Mouse (Mus musculus) heart, embryonic 12.5 days (tissue): ENCODE measurements at regions not wholly inside any gene's neighbourhood (a gene's known extent, or its start where the extent isn't known, plus 50 kb on each side); places are given as distances from the start of the nearest gene placed in this dataset.

Experiments used
- ATAC-seq: fragments of 200-750 bp; cut with Nextera tagmentation; 2 replicates; pipeline ENCODE4 v1.8.0; 2017; ENCODE audit warnings: moderate TSS enrichment, moderate library complexity; ENCODE audit not compliant: insufficient number of reproducible peaks, low FRiP score
- H3K27ac ChIP-seq: fragments of 300-500 bp; sonication (generic); 2 replicates; pipeline ENCODE4 v1.5.1; 2016; ENCODE audit warnings: mild to moderate bottlenecking, moderate library complexity; ENCODE audit not compliant: poor library complexity, severe bottlenecking
- H3K27me3 ChIP-seq: fragments of 300-500 bp; sonication (generic); replicated peaks from 2 replicates; pipeline ENCODE4 v1.6.1; 2016; ENCODE audit warnings: mild to moderate bottlenecking, moderate library complexity
- H3K36me3 ChIP-seq: fragments of 300-500 bp; sonication (generic); 2 replicates; pipeline ENCODE4 v1.6.1; 2016; ENCODE audit warnings: mild to moderate bottlenecking, moderate library complexity
- H3K4me1 ChIP-seq: fragments of 300-500 bp; sonication (generic); replicated peaks from 2 replicates; pipeline ENCODE4 v1.6.1; 2016; ENCODE audit warnings: mild to moderate bottlenecking
- H3K4me2 ChIP-seq: fragments of 300-500 bp; sonication (generic); 2 replicates; pipeline ENCODE4 v1.6.1; 2016; ENCODE audit warnings: mild to moderate bottlenecking, moderate library complexity
- H3K4me3 ChIP-seq: fragments of 300-500 bp; sonication (generic); 2 replicates; pipeline ENCODE4 v1.5.1; 2016; ENCODE audit warnings: mild to moderate bottlenecking
- H3K9ac ChIP-seq: fragments of 300-500 bp; sonication (generic); 2 replicates; pipeline ENCODE4 v1.6.1; 2016; ENCODE audit warnings: mild to moderate bottlenecking, moderate library complexity
- H3K9me3 ChIP-seq: fragments of 300-500 bp; sonication (generic); replicated peaks from 2 replicates; pipeline ENCODE4 v1.6.1; 2016; ENCODE audit warnings: mild to moderate bottlenecking, moderate library complexity
- WGBS: fragments of 180-500 bp; shearing (Covaris S2); methylation state at CpG from one replicate; pipeline ENCODE4 v1.1.7; 2016; 5-methylcytosine and 5-hydroxymethylcytosine counted together

DNA sequence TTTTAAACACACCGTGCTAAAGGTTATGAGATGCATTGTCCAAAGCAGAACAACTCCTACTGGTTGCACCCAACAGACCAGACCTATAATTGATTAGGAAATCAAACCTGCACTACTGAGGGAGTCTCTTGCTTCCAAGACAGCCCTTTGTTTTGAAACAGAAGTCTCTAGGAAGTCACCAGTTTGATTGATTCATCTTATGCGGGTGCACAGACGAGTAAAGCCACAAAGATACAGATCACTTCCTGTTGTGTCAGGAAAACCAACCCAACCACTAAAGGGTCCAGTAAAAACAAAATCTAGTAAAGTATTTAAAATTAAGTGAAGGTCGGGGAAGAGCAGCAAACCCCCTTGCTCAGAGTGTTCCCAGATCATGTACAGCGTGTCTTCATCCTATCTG, 58.3 kb upstream of the N6amt1 start:
- no peaks in the 10 kb centered on the region for H3K9me3 ChIP-seq
- no peak overlapping the region for H3K4me2 ChIP-seq
- WGBS, result 74% methylated on average over 5 of the region's 5 CpGs
- ATAC-seq, result no peak
- H3K9ac ChIP-seq, result no peak overlapping the region
- no peaks in the 10 kb centered on the region for H3K4me1 ChIP-seq
- no peaks in the 10 kb centered on the region for H3K36me3 ChIP-seq
- no peaks in the 10 kb centered on the region for H3K27me3 ChIP-seq
- no peak overlapping the region for H3K4me3 ChIP-seq
- H3K27ac ChIP-seq, result no peak overlapping the region

DNA sequence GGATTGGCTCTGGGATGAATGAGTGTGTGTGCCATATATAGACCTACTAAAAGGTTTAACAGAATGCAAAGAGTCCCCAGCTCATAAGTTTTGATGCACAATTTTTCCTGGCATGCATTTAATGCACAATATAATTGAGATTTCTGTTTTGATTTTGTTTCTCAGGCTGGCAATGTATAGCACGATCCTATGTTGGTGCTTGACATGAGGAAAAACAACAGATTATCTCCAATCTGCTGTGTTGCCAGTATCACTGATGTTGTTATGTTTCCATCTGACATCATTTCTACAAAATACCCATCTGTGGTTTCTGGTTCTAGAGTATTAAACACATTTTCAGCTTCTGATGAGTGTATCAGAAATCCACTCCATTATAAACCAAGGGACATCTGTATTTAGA, 61.2 kb upstream of the N6amt1 start:
- Histone ChIP-seq H3K9ac (no peak overlapping the region), H3K4me3 (no peak overlapping the region), H3K27me3 (no peaks in the 10 kb centered on the region), H3K4me2 (no peak overlapping the region), H3K36me3 (no peaks in the 10 kb centered on the region), H3K4me1 (no peaks in the 10 kb centered on the region), H3K9me3 (no peaks in the 10 kb centered on the region), H3K27ac (no peak overlapping the region)
- ATAC-seq, result no peak
- WGBS, result 76% methylated on average over 1 of the region's 1 CpGs

DNA sequence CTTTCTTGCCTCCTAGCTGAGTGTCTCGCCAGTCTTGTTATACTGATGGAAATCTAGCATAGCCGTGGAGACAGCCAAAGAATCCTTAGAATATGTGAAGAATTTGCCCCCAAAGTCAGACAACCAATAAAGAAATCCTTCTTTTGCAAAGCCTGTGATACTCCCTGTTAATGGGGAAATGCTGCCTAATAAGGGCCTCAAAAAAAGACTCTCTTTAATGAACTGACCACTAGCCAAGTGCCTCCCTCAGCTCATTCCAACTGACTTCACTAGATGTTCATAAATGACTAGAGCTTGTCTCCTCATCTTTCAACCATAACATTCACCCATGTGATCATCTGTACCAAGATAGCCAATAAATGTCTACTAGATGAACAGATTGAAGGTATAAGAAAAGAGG, 62.3 kb upstream of the N6amt1 start:
- H3K36me3 ChIP-seq, result no peaks in the 10 kb centered on the region
- ATAC-seq, result no peak
- no peak overlapping the region for H3K27ac ChIP-seq
- H3K27me3 ChIP-seq, result no peaks in the 10 kb centered on the region
- no peak overlapping the region for H3K4me3 ChIP-seq
- 74% methylated on average over 2 of the region's 2 CpGs for WGBS
- H3K4me2 ChIP-seq, result no peak overlapping the region
- no peaks in the 10 kb centered on the region for H3K4me1 ChIP-seq
- H3K9me3 ChIP-seq, result no peaks in the 10 kb centered on the region
- no peak overlapping the region for H3K9ac ChIP-seq

DNA sequence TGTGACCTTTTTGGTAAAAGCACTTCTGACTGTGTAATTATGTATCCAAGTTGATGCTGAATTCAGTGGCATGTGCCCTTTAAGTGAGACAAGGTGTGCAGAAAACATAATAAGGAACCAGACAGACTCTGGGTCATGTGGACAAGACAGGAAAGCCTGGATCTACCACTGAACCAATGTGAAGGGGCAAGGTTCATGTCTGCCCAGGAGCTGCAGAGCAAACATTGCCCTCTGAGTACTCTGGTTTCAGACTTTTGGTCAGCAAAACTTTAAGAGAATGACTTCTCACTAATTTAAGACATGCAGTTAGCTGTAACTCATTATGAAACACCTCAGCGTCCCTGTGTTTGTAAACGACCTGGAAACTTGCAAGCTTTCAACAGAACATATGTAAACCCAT, 68.3 kb upstream of the N6amt1 start:
- 75% methylated on average over 2 of the region's 2 CpGs for WGBS
- H3K9ac ChIP-seq, result no peak overlapping the region
- no peak overlapping the region for H3K4me2 ChIP-seq
- no peaks in the 10 kb centered on the region for H3K36me3 ChIP-seq
- 0 out of 2 replicates have a peak, but pooled peaks cover 5% of the 10 kb centered on the region for H3K9me3 ChIP-seq
- H3K27me3 ChIP-seq, result no peaks in the 10 kb centered on the region
- no peaks in the 10 kb centered on the region for H3K4me1 ChIP-seq
- ATAC-seq, result no peak
- H3K4me3 ChIP-seq, result no peak overlapping the region
- H3K27ac ChIP-seq, result no peak overlapping the region

DNA sequence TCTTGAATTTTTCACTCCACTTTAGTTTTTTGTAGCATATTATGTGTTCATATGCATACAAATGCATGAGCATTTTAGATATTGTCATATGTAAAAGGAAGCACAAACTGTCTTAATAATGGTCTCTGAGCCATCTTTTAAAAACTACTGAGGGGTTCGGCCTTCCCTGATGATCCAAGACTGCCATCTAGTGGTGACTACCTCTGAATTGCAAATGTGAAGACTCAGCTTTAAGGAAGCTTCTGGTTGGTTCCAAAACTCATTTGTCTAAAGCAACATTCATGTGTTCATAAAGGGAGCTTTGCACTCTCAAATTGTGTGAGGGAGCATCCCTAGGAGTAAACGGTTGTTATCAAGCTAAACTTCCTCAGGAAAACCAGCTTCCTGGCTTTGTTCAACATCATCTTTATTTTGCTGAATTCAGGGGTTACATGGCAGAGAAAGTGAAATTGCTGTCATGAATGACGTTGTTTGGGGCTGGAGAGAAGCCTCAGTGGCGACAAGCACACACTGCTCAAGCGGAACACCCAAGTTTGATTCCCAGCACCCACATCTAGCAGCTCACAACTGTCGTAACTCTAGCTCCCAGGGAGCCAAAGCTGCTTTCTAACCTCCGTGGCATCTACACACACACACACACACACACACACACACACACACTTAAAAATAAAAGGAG, 69.0 kb upstream of the N6amt1 start:
- H3K9me3 ChIP-seq, result 0 out of 2 replicates have a peak, but pooled peaks cover 5% of the 10 kb centered on the region
- H3K4me2 ChIP-seq, result no peak overlapping the region
- H3K4me1 ChIP-seq, result no peaks in the 10 kb centered on the region
- H3K27ac ChIP-seq, result no peak overlapping the region
- no peak overlapping the region for H3K9ac ChIP-seq
- no peak overlapping the region for H3K4me3 ChIP-seq
- peak; percentile 36; the same call in 1 of the 2 replicates for ATAC-seq
- 43% methylated on average over 7 of the region's 7 CpGs for WGBS
- no peaks in the 10 kb centered on the region for H3K27me3 ChIP-seq
- no peaks in the 10 kb centered on the region for H3K36me3 ChIP-seq

DNA sequence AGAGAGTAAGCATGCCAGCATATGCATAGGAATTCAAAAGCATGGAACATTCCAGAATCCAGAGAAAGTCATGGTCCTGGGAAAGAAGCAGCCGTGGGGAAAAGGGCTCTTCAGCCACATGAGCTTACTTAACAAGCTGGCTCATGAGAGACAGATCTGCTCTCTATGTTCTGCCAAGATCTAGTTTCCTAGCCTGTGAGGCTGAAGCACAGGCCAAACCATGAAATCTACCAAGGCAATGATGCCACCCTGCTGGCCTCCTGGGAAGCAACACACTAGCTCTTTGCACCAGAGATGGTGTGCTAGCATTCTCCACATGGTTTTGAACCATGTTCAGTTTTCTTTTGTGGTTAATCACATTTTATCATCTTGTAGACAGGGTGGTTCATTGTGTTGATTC, 75.5 kb upstream of the N6amt1 start:
- WGBS, result 65% methylated on average over 1 of the region's 1 CpGs
- no peak overlapping the region for H3K4me2 ChIP-seq
- H3K27ac ChIP-seq, result no peak overlapping the region
- no peaks in the 10 kb centered on the region for H3K36me3 ChIP-seq
- H3K4me3 ChIP-seq, result no peak overlapping the region
- no peak overlapping the region for H3K9ac ChIP-seq
- no peaks in the 10 kb centered on the region for H3K4me1 ChIP-seq
- 0 out of 2 replicates have a peak, but pooled peaks cover 5% of the 10 kb centered on the region for H3K9me3 ChIP-seq
- H3K27me3 ChIP-seq, result no peaks in the 10 kb centered on the region
- no peak for ATAC-seq

DNA sequence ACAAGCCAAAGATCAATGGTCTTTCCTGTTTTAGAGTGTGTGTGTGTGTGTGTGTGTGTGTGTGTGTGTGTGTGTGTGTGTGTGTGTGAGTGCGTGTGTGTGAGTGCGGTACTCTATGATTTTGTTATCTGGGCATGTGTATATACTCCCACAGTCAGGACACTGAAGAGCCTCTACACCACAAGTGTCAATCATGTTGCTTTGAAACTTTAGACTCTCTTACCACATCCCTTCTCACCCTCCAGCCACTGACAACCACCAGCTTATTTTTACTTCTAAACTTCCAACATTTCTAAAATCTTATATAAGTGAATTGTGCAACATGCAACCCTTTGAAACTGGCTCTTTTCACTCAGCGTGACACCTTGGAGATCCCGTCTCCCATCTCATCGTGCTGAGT, 81.6 kb upstream of the N6amt1 start:
- H3K27me3 ChIP-seq, result no peaks in the 10 kb centered on the region
- no peaks in the 10 kb centered on the region for H3K36me3 ChIP-seq
- no peak overlapping the region for H3K4me3 ChIP-seq
- no peaks in the 10 kb centered on the region for H3K9me3 ChIP-seq
- no peak overlapping the region for H3K4me2 ChIP-seq
- H3K27ac ChIP-seq, result no peak overlapping the region
- ATAC-seq, result no peak
- H3K9ac ChIP-seq, result no peak overlapping the region
- peaks cover 8% of the 10 kb centered on the region for H3K4me1 ChIP-seq
- 79% methylated on average over 5 of the region's 5 CpGs for WGBS

DNA sequence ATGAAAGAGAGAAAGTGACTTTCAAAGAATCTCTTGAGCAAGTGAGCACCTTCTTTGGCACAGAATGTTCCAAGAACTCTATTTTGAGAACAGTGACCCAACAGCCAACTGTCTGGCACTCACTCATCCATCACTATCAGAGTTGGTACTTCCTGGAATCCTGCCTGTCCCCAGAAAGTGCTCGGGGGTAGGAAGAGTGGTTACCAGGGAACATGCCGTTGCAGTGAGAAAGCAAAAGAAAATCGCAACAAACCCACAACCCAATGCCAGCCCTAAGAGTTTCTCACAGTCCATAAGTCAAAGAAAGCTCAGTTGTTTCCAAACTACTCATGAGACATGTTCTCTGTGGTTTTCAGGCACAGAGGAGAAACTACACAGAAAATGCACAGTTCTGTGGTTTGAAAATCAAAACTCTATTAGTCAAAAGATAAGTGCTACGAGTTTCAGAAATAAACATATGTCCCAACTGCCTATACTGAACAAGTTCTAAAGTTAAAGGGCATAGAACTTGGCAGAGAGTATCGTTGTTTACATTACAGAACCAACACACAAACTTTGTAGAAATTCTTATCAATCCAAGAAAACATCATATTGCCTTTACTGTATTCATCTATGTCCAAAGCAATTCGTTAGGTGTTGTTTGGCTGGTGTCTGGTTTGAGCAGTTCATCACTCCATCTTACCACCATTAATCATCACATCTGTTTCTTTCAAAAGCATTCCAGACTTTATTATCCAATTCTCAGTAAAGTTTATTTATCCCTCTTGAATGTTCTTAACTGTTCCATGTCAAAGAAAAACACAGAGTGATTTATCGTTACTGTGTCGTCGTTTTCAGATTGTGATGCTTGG, 85.8 kb upstream of the N6amt1 start:
- WGBS, result 64% methylated on average over 9 of the region's 9 CpGs
- no peak for ATAC-seq
- Histone ChIP-seq H3K27me3 (no peaks in the 10 kb centered on the region), H3K36me3 (no peaks in the 10 kb centered on the region), H3K9ac (no peak overlapping the region), H3K27ac (peak overlapping the region; percentile 58), H3K4me3 (no peak overlapping the region), H3K4me2 (no peak overlapping the region), H3K9me3 (no peaks in the 10 kb centered on the region), H3K4me1 (peaks cover 21% of the 10 kb centered on the region)

DNA sequence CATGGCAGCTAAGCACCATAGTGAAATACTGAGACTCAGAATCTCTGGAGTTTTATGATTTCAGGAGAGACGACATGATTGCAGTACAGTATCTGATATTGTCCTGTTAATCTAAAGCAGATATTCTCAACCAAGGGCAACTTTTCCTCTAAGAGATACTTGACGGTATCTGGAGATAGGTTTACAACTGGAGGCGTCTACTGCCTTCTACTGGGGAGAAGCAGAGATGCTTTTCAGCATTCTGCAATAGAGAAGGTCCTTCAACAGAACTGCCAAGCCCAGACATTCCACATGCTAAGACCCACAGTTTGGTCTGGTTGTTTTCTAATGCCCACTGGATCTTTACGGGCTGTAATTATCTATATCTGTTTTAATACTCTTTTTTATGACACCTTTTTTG, 86.5 kb upstream of the N6amt1 start:
- H3K4me3 ChIP-seq, result no peak overlapping the region
- no peak overlapping the region for H3K9ac ChIP-seq
- no peak overlapping the region for H3K4me2 ChIP-seq
- peak overlapping the region; percentile 58; the same call in 1 of the 2 replicates for H3K27ac ChIP-seq
- H3K27me3 ChIP-seq, result no peaks in the 10 kb centered on the region
- H3K4me1 ChIP-seq, result peaks cover 28% of the 10 kb centered on the region
- WGBS, result 80% methylated on average over 4 of the region's 4 CpGs
- no peaks in the 10 kb centered on the region for H3K36me3 ChIP-seq
- no peak for ATAC-seq
- no peaks in the 10 kb centered on the region for H3K9me3 ChIP-seq

DNA sequence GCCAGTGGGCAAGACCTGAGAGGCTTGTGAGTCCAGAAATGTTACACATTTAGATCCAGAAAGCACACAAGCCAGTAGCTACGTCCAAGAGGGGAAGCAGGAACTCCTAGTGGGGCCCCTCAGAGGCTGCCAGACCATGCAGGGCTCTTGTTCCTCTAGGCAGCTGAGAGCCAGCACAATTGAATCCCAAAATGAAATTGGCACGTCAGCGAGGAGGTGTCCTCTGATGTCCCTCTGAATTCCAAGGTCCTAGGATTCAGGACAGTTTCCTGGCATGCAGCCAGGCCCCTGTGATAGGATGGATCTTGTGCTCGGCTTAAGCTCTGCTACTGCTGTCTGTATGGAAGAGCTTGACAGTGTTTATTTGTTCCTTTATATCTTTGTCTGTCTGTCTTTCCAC, 90.4 kb upstream of the N6amt1 start:
- no peak overlapping the region for H3K4me2 ChIP-seq
- ATAC-seq, result peak; percentile 80

DNA sequence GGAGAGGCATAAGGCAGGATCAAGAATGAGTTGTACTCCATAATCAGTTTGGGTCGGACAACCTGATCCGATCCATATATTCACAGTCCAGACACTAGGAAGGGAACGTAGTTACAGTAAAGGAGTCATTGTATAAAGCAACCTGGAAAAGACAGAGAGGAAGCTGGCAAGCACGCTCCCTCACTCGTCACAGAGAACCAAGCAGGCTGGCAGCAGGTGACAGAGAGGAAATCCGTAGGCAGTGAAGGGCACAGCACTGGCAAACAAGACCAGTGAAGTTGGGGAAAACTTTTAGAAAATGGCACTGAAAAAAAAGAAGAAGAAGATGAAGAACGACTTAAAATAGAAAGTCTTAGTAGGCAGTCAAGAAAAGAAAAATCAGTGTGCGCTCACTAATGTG, 90.9 kb upstream of the N6amt1 start:
- H3K27ac ChIP-seq, result peak overlapping the region; percentile 97
- no peaks in the 10 kb centered on the region; the same call in 1 of the 2 replicates for H3K9me3 ChIP-seq
- H3K36me3 ChIP-seq, result no peaks in the 10 kb centered on the region
- H3K4me3 ChIP-seq, result no peak overlapping the region
- ATAC-seq, result no peak
- 72% methylated on average over 8 of the region's 8 CpGs for WGBS
- no peaks in the 10 kb centered on the region for H3K27me3 ChIP-seq
- no peak overlapping the region for H3K4me2 ChIP-seq
- no peak overlapping the region for H3K9ac ChIP-seq
- peaks cover 42% of the 10 kb centered on the region for H3K4me1 ChIP-seq

More for the DNA sequence above, 90.4 kb upstream of the N6amt1 start:
- 9% methylated on average over 4 of the region's 4 CpGs for WGBS
- H3K27me3 ChIP-seq, result no peaks in the 10 kb centered on the region
- H3K9ac ChIP-seq, result no peak overlapping the region
- H3K4me3 ChIP-seq, result no peak overlapping the region
- H3K4me1 ChIP-seq, result peaks cover 43% of the 10 kb centered on the region
- H3K36me3 ChIP-seq, result no peaks in the 10 kb centered on the region
- no peaks in the 10 kb centered on the region; the same call in 1 of the 2 replicates for H3K9me3 ChIP-seq
- peak overlapping the region; percentile 97 for H3K27ac ChIP-seq
